In genomic region chr3:139111877-139112276, GRCm38 (mm10) we compare ENCODE assay signal across 21 mouse cellular contexts. TPM values are rescaled to one million over a fixed set of nuclear protein-coding genes. Genes with fewer than 3 reads are reported as not detected.
DNase-seq lines count a peak whose midpoint lies in the region; ATAC-seq lines count a peak whose summit lies in the region.
"Had no signal": no experiment of that assay in that cellular context is flagged by ENCODE, and none has a peak within 500 bp of the region (broad histone marks: within the 10 kb centered on the region; RNA-seq: fewer than 3 reads in every experiment).

No protein-coding gene starts in this region.

- no peak overlapping the region for H3K4me2 ChIP-seq in forebrain, embryonic 14.5 days (ENCODE audit: low read length)
- H3K4me2 ChIP-seq in forebrain, embryonic 13.5 days: no peak overlapping the region
- H3K4me2 ChIP-seq: embryonic facial prominence, embryonic 13.5 days; embryonic facial prominence, embryonic 15.5 days; forebrain, embryonic 12.5 days had no signal

- no peaks in the 10 kb centered on the region for H3K9me3 ChIP-seq in forebrain, embryonic 14.5 days (replicated peaks; ENCODE audit: control insufficient read depth, low read length)
- H3K9me3 ChIP-seq in forebrain, embryonic 13.5 days (replicated peaks): no peaks in the 10 kb centered on the region
- H3K9me3 ChIP-seq: embryonic facial prominence, embryonic 13.5 days; embryonic facial prominence, embryonic 15.5 days; forebrain, embryonic 10.5 days; forebrain, embryonic 12.5 days had no signal

- H3K27me3 ChIP-seq in forebrain, embryonic 14.5 days (replicated peaks; ENCODE audit: control insufficient read depth, insufficient read depth, low read length): no peaks in the 10 kb centered on the region
- H3K27me3 ChIP-seq in forebrain, embryonic 13.5 days: no peaks in the 10 kb centered on the region
- H3K27me3 ChIP-seq: embryonic facial prominence, embryonic 13.5 days; embryonic facial prominence, embryonic 15.5 days; forebrain, embryonic 12.5 days had no signal

- ATAC-seq in forebrain, embryonic 14.5 days: no peak
- ATAC-seq in forebrain, embryonic 13.5 days: no peak
- ATAC-seq: CD4-positive, CD25-positive, alpha-beta regulatory T cell, adult 4 months; forebrain, embryonic 16.5 days had no signal

- no peak overlapping the region for H3K9ac ChIP-seq in forebrain, embryonic 14.5 days (ENCODE audit: low read length)
- H3K9ac ChIP-seq in forebrain, embryonic 13.5 days: no peak overlapping the region
- H3K9ac ChIP-seq: embryonic facial prominence, embryonic 13.5 days; embryonic facial prominence, embryonic 15.5 days; forebrain, embryonic 12.5 days had no signal

- no peaks in the 10 kb centered on the region for H3K4me1 ChIP-seq in forebrain, embryonic 14.5 days (ENCODE audit: control insufficient read depth, insufficient read depth, low read length)
- no peaks in the 10 kb centered on the region for H3K4me1 ChIP-seq in forebrain, embryonic 13.5 days
- H3K4me1 ChIP-seq: embryonic facial prominence, embryonic 15.5 days; forebrain, embryonic 10.5 days; forebrain, embryonic 12.5 days had no signal

- H3K36me3 ChIP-seq in forebrain, embryonic 14.5 days (ENCODE audit: control insufficient read depth, insufficient read depth, low read length): no peaks in the 10 kb centered on the region
- H3K36me3 ChIP-seq in forebrain, embryonic 13.5 days (ENCODE audit: poor library complexity, severe bottlenecking): no peaks in the 10 kb centered on the region
- H3K36me3 ChIP-seq: embryonic facial prominence, embryonic 13.5 days; embryonic facial prominence, embryonic 15.5 days; forebrain, embryonic 10.5 days; forebrain, embryonic 12.5 days had no signal

- no peak overlapping the region for H3K4me3 ChIP-seq in forebrain, embryonic 14.5 days (ENCODE audit: low read depth, low read length)
- no peak overlapping the region for H3K4me3 ChIP-seq in forebrain, embryonic 13.5 days
- H3K4me3 ChIP-seq: embryonic facial prominence, embryonic 13.5 days; embryonic facial prominence, embryonic 15.5 days; erythroblast, embryonic 14.5 days; forebrain, embryonic 10.5 days; forebrain, embryonic 12.5 days had no signal

- DNase-seq in cerebellum, postnatal 10 days: peak; percentile 15 to 38
- DNase-seq in cerebellum, postnatal 25 days: no peak
- peak; percentile 22 for DNase-seq in forebrain, embryonic 14.5 days (ENCODE audit: low spot score)
- no peak for DNase-seq in layer of hippocampus, adult 18-20 months (ENCODE audit: low spot score in 2 of 2)
- DNase-seq: adrenal gland, adult 2 months; adrenal gland, postnatal 10 days; adrenal gland, postnatal 25 days; B cell, adult 2 months; cerebellum, adult 11 months; cerebellum, adult 2 months; cerebellum, adult 9-10 months; cerebellum, postnatal 36 days; embryo, embryonic 11 days had no signal

- WGBS in forebrain, embryonic 14.5 days: 87% methylated on average over 2 of the region's 2 CpGs
- 91% methylated on average over 2 of the region's 2 CpGs for WGBS in forebrain, embryonic 13.5 days

- no peak overlapping the region for H3K27ac ChIP-seq in forebrain, embryonic 14.5 days (ENCODE audit: low read depth, low read length)
- H3K27ac ChIP-seq in forebrain, embryonic 13.5 days: no peak overlapping the region
- H3K27ac ChIP-seq: embryonic facial prominence, embryonic 13.5 days; embryonic facial prominence, embryonic 15.5 days; forebrain, embryonic 10.5 days; forebrain, embryonic 12.5 days had no signal

RNA-seq across cellular contexts. Expression of gene Rap1gds1, which starts 36.9 kb away (rescaled TPM):
- 35.5 and 46.0 TPM in 2 replicates for polyA plus RNA-seq in forebrain, embryonic 14.5 days (2014; fragmentation: Nextera tagmentation; extraction: Ambion mirVana)
- 44.8 and 51.6 TPM in 2 replicates for polyA plus RNA-seq in forebrain, embryonic 13.5 days (2015; fragmentation: Nextera tagmentation; extraction: Ambion mirVana)
- total RNA-seq in layer of hippocampus, adult 18-20 months (2021): 100 to 1,000 TPM; 212 TPM

Comparison
In these comparisons a context has a peak if more than half of its experiments do, and no peak if none do; other contexts are left out.
1. DNase-seq: peak in cerebellum, postnatal 10 days (2 of 2) and forebrain, embryonic 14.5 days (single experiment); none in cerebellum, postnatal 25 days (0 of 2) and layer of hippocampus, adult 18-20 months (0 of 2).